Mouse (Mus musculus) intestine, embryonic 16.5 days (tissue): ENCODE results near the gene Arid5a. TPM values are rescaled to one million over a fixed set of nuclear protein-coding genes. Genes with fewer than 3 reads are reported as not detected.

ENCODE experiments used
- ATAC-seq: fragments of 200-750 bp; cut with Nextera tagmentation; 2 replicates; pipeline ENCODE4 v1.8.0; 2017; ENCODE audit warnings: moderate TSS enrichment, moderate library complexity
- H3K27ac ChIP-seq: fragments of 300-500 bp; sonication (generic); 2 replicates; pipeline ENCODE4 v1.5.1; 2014; ENCODE audit warnings: mild to moderate bottlenecking, low read length
- H3K27me3 ChIP-seq: fragments of 300-500 bp; sonication (generic); replicated peaks from 2 replicates; pipeline ENCODE4 v1.6.1; 2014; ENCODE audit warnings: low read length, control low read depth, mixed read lengths; ENCODE audit not compliant: control insufficient read depth, insufficient read depth
- H3K36me3 ChIP-seq: fragments of 300-500 bp; sonication (generic); 2 replicates; pipeline ENCODE4 v1.6.1; 2014; ENCODE audit warnings: low read length, control low read depth; ENCODE audit not compliant: control insufficient read depth, insufficient read depth
- H3K4me1 ChIP-seq: fragments of 300-500 bp; sonication (generic); 2 replicates; pipeline ENCODE4 v1.6.1; 2014; ENCODE audit warnings: low read length, control low read depth, mixed read lengths; ENCODE audit not compliant: control insufficient read depth, insufficient read depth
- H3K4me2 ChIP-seq: fragments of 300-500 bp; sonication (generic); 2 replicates; pipeline ENCODE4 v1.6.1; 2014; ENCODE audit warnings: low read depth, low read length, control low read depth
- H3K4me3 ChIP-seq: fragments of 300-500 bp; sonication (generic); 2 replicates; pipeline ENCODE4 v1.5.1; 2014; ENCODE audit warnings: mild to moderate bottlenecking, low read length
- H3K9ac ChIP-seq: fragments of 300-500 bp; sonication (generic); 2 replicates; pipeline ENCODE4 v1.6.1; 2014; ENCODE audit warnings: low read depth, low read length
- H3K9me3 ChIP-seq: fragments of 300-500 bp; sonication (generic); 2 replicates; pipeline ENCODE4 v1.6.1; 2016; ENCODE audit warnings: low read length, control low read depth; ENCODE audit not compliant: control insufficient read depth
- WGBS: fragments of 180-500 bp; shearing (Covaris S2); extraction: QIAGEN DNeasy Blood & Tissue Kit; methylation state at CpG from one replicate; pipeline ENCODE4 v1.1.7; 2014; 5-methylcytosine and 5-hydroxymethylcytosine counted together
- polyA plus RNA-seq: library from polyadenylated mRNA; unstranded; fragments of >200 nt; fragmentation: Nextera tagmentation; extraction: Ambion mirVana; gene quantifications from 2 replicates; pipeline ENCODE4 v1.2.1, GENCODE M21; 2015

Gene Arid5a
- polyA plus RNA-seq, 1 experiment from 2014 or later: 4.8 TPM

- Histone ChIP-seq H3K9me3 (no peaks in the 10 kb centered on the region), H3K36me3 (peaks cover 14% of the 10 kb centered on the region), H3K27me3 (no peaks in the 10 kb centered on the region), H3K4me3 (no peak overlapping the region), H3K4me2 (no peak overlapping the region), H3K4me1 (no peaks in the 10 kb centered on the region; the same call in 1 of the 2 replicates), H3K9ac (no peak overlapping the region), H3K27ac (no peak overlapping the region)
- peak; percentile 62 for ATAC-seq
- 66% methylated on average over 6 of the region's 6 CpGs for WGBS
Observed at GRCm38 (mm10) chr1:36331743-36332142, 24.2 kb downstream of the Arid5a start.

- 86% methylated on average over 14 of the region's 14 CpGs for WGBS
- peaks cover 26% of the 10 kb centered on the region for H3K36me3 ChIP-seq
Observed at GRCm38 (mm10) chr1:36332955-36333887, 25.7 kb downstream of the Arid5a start.

GRCm38 (mm10) chr1:36342547-36342946, 35.0 kb downstream of the Arid5a start:
- Histone ChIP-seq H3K9me3 (no peaks in the 10 kb centered on the region), H3K36me3 (peaks cover 28% of the 10 kb centered on the region), H3K27ac (no peak overlapping the region), H3K4me2 (no peak overlapping the region), H3K9ac (no peak overlapping the region), H3K27me3 (no peaks in the 10 kb centered on the region), H3K4me1 (no peaks in the 10 kb centered on the region), H3K4me3 (no peak overlapping the region)
- 91% methylated on average over 6 of the region's 6 CpGs for WGBS
- no peak for ATAC-seq

More at GRCm38 (mm10) chr1:36332955-36333887, 25.7 kb downstream of the Arid5a start:
- no peaks in the 10 kb centered on the region for H3K9me3 ChIP-seq
- H3K4me1 ChIP-seq: no peaks in the 10 kb centered on the region; the same call in 1 of the 2 replicates
- ATAC-seq: peak; percentile 76
- no peak overlapping the region for H3K4me3 ChIP-seq
- no peak overlapping the region for H3K4me2 ChIP-seq
- H3K27me3 ChIP-seq: no peaks in the 10 kb centered on the region
- H3K9ac ChIP-seq: no peak overlapping the region
- 0 out of 2 replicates have a peak overlapping the region, but pooled peaks have one; percentile 4 for H3K27ac ChIP-seq

GRCm38 (mm10) chr1:36352351-36352750, 44.8 kb downstream of the Arid5a start:
- Histone ChIP-seq H3K9me3 (no peaks in the 10 kb centered on the region), H3K27me3 (no peaks in the 10 kb centered on the region), H3K27ac (no peak overlapping the region), H3K4me2 (no peak overlapping the region), H3K4me3 (no peak overlapping the region), H3K4me1 (no peaks in the 10 kb centered on the region), H3K9ac (no peak overlapping the region), H3K36me3 (peaks cover 30% of the 10 kb centered on the region)
- ATAC-seq: no peak
- 83% methylated on average over 4 of the region's 4 CpGs for WGBS

- peak; percentile 70 for ATAC-seq
- WGBS: 74% methylated on average over 5 of the region's 5 CpGs
- Histone ChIP-seq H3K27ac (no peak overlapping the region), H3K9me3 (no peaks in the 10 kb centered on the region), H3K9ac (no peak overlapping the region), H3K4me3 (no peak overlapping the region), H3K4me2 (no peak overlapping the region), H3K36me3 (peaks cover 10% of the 10 kb centered on the region), H3K27me3 (no peaks in the 10 kb centered on the region), H3K4me1 (no peaks in the 10 kb centered on the region)
Observed at GRCm38 (mm10) chr1:36356955-36357695, 49.6 kb downstream of the Arid5a start.

- ATAC-seq: no peak
- 41% methylated on average over 12 of the region's 12 CpGs for WGBS
- Histone ChIP-seq H3K27ac (no peak overlapping the region; the same call in 1 of the 2 replicates), H3K9me3 (no peaks in the 10 kb centered on the region), H3K4me1 (peaks cover 13% of the 10 kb centered on the region), H3K4me2 (peak overlapping the region; percentile 69), H3K9ac (peak overlapping the region; percentile 97), H3K4me3 (peak overlapping the region; percentile 92), H3K27me3 (no peaks in the 10 kb centered on the region), H3K36me3 (no peaks in the 10 kb centered on the region; the same call in 1 of the 2 replicates)
Observed at GRCm38 (mm10) chr1:36367698-36368097, 60.2 kb downstream of the Arid5a start.

GRCm38 (mm10) chr1:36368112-36368968, 60.8 kb downstream of the Arid5a start:
- ATAC-seq: peak; percentile 90
- peaks cover 13% of the 10 kb centered on the region for H3K4me1 ChIP-seq
- 4% methylated on average over 45 of the region's 55 CpGs for WGBS
- H3K36me3 ChIP-seq: no peaks in the 10 kb centered on the region; the same call in 1 of the 2 replicates
- H3K9me3 ChIP-seq: no peaks in the 10 kb centered on the region
- peak overlapping the region; percentile 69 for H3K4me2 ChIP-seq
- peak overlapping the region; percentile 97 for H3K9ac ChIP-seq
- peak overlapping the region; percentile 79 for H3K27ac ChIP-seq
- H3K4me3 ChIP-seq: peak overlapping the region; percentile 92
- no peaks in the 10 kb centered on the region for H3K27me3 ChIP-seq

GRCm38 (mm10) chr1:36368969-36369645, 61.6 kb downstream of the Arid5a start, which contains the start of gene Kansl3:
Gene Kansl3 (minus strand): TSS chr1:36369181.
- H3K4me3 ChIP-seq: peak within 1 kb of the TSS; percentile 92
- H3K27me3 ChIP-seq: no peaks in the 10 kb centered on the region
- no peaks in the 10 kb centered on the region for H3K9me3 ChIP-seq
- WGBS: 3% methylated on average over 61 of the region's 61 CpGs
- H3K36me3 ChIP-seq: no peaks in the 10 kb centered on the region; the same call in 1 of the 2 replicates
- peak within 1 kb of the TSS; percentile 97 for H3K9ac ChIP-seq
- peak within 1 kb of the TSS; percentile 77 for H3K4me2 ChIP-seq
- peak within 1 kb of the TSS; percentile 79 for H3K27ac ChIP-seq
- ATAC-seq: peak; percentile 86
- H3K4me1 ChIP-seq: peaks cover 13% of the 10 kb centered on the region
